Mouse (Mus musculus) olfactory bulb, adult 2 months (tissue): ENCODE measurements around the gene Diaph3. TPM values are rescaled to one million over a fixed set of nuclear protein-coding genes. Genes with fewer than 3 reads are reported as not detected.

Source experiments
- H3K27ac ChIP-seq: fragments of 200-500 bp; 2 replicates; pipeline ENCODE4 v1.5.1; 2012; ENCODE audit warnings: low read depth, low read length; ENCODE audit not compliant: insufficient read depth
- H3K4me1 ChIP-seq: fragments of 200-500 bp; 2 replicates; pipeline ENCODE4 v1.6.1; 2012; ENCODE audit warnings: low read length; ENCODE audit not compliant: control insufficient read depth, insufficient read depth
- H3K4me3 ChIP-seq: fragments of 200-500 bp; 2 replicates; pipeline ENCODE4 v1.5.1; 2012; ENCODE audit warnings: mild to moderate bottlenecking, low read depth, low read length, moderate library complexity; ENCODE audit not compliant: insufficient read depth
- CTCF ChIP-seq: fragments of 200-500 bp; IDR thresholded peaks from 2 replicates; pipeline ENCODE4 v1.5.1; 2012; ENCODE audit warnings: low read depth, mild to moderate bottlenecking, low read length, moderate library complexity; ENCODE audit not compliant: insufficient read depth
- POLR2A ChIP-seq: fragments of 200-500 bp; IDR thresholded peaks from 2 replicates; pipeline ENCODE4 v1.6.1; 2012; ENCODE audit warnings: mild to moderate bottlenecking, low read depth, low read length, moderate library complexity; ENCODE audit not compliant: insufficient read depth
- WGBS: fragments of 180-500 bp; shearing (Covaris S2); methylation state at CpG from one replicate; pipeline ENCODE4 v1.1.7; 2018; 5-methylcytosine and 5-hydroxymethylcytosine counted together
- polyA plus RNA-seq: library from polyadenylated mRNA; stranded (reverse); fragments of >200 nt; gene quantifications from 2 replicates; pipeline ENCODE4 v1.2.4, GENCODE M21; 2012; ENCODE audit warnings: low replicate concordance; ENCODE audit not compliant: missing spikeins, insufficient read depth, insufficient read length

Gene Diaph3
- not detected in 2 replicates for polyA plus RNA-seq

DNA sequence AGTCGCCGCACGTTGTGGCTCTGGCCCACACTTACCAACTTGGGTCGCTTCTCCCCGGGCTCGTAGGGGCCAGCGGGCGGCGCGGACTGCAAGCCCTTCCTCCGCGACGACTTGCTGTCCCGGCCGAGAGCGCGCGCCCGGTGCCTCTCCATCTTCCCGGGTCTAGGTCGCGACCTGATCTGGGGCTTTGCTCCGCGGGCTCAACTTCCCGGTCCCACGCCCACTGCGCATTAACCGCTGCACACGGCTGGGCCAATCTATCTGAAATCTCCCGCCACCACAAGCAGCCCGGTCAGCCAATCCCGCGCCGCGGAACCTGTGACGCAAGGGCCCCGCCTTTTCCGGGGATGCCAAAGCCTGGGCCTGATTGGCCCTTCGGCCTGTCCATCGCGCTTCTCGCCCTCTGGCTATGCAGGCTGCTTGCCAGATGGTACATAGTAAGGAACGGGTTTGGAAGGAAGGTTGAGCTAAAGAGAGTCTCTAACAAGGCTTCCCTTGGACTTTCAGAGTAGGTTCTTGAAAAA, at the start of gene Diaph3:
TSS of gene Diaph3 (minus strand) at position 273 of the 524 bp plus-strand sequence.
- WGBS = under 1% methylated on average over 43 of the region's 43 CpGs
- TF ChIP-seq CTCF (no peak), POLR2A (no peak)
- Histone ChIP-seq H3K27ac (no peak within 1 kb of the TSS), H3K4me1 (peaks cover 3% of the 10 kb centered on the region; the same call in 1 of the 2 replicates), H3K4me3 (peak within 1 kb of the TSS; percentile 62)

DNA sequence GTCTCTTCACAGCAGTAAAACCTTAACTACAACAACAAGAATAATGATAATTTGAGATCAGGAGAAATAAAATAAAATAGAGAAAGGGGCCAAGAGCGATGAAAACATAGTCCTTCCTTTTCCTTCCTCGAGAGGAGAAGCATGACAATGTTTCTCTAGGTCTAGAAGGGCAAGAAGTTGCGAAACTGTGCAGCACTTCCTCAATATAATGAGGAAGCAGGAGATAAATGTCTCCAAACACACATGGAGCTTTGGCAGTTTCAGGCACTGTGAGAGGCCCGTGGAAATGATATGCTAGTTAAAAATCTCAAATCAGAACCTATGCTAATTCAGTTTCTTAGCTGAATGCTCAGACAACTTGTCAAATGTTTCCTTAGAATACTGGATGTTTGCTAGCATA, 49.6 kb upstream of the Diaph3 start:
- Histone ChIP-seq H3K4me1 (no peaks in the 10 kb centered on the region), H3K27ac (no peak overlapping the region)
- 84% methylated on average over 4 of the region's 4 CpGs for WGBS

DNA sequence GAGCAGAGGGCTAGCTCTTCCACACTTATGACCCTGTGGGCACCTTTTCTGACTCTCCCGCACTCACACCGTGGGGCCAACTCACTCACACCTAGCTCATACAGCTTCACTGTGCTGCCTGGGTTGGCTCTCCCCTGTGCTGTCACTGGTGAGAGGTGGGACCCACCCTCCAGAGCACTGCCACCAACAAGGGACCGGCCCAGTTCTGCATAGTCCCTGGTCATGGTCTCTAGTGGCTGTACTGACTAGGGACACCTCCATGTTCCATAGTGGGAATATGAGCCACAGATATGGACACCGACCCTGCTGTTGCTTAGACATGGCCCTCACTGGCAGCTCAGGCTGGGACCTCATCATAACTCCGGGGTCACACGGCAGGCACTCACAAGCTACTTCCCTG, 30.5 kb upstream of the Diaph3 start:
- H3K27ac ChIP-seq = no peak overlapping the region
- H3K4me3 ChIP-seq = no peak overlapping the region
- H3K4me1 ChIP-seq = no peaks in the 10 kb centered on the region
- WGBS = 94% methylated on average over 6 of the region's 6 CpGs
- TF ChIP-seq POLR2A (no peak), CTCF (no peak)

More for the DNA sequence above, 49.6 kb upstream of the Diaph3 start:
- TF ChIP-seq CTCF (no peak), POLR2A (no peak)
- H3K4me3 ChIP-seq = no peak overlapping the region

DNA sequence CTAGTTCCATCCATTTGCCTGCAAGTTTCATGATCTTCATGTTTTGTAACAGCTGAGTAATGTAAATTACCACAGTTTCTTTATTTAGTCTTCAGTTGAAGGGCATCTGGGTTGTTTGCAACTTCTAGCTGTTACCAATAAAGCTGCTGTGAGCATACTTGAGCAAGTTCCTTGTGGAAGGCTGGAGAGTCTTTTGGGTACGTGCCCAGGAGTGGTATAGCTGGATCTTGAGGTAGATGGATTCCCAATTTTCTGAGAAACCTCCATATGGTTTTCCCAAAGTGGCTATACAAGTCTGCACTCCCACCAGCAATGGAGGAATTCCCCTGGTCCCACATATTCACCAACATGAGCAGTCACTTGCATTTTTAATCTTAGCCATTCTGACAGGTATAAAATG, 28.1 kb upstream of the Diaph3 start:
- no peak overlapping the region for H3K4me3 ChIP-seq
- H3K27ac ChIP-seq = no peak overlapping the region
- H3K4me1 ChIP-seq = no peaks in the 10 kb centered on the region
- TF ChIP-seq POLR2A = no peak
- TF ChIP-seq CTCF = no peak
- 61% methylated on average over 1 of the region's 1 CpGs for WGBS

DNA sequence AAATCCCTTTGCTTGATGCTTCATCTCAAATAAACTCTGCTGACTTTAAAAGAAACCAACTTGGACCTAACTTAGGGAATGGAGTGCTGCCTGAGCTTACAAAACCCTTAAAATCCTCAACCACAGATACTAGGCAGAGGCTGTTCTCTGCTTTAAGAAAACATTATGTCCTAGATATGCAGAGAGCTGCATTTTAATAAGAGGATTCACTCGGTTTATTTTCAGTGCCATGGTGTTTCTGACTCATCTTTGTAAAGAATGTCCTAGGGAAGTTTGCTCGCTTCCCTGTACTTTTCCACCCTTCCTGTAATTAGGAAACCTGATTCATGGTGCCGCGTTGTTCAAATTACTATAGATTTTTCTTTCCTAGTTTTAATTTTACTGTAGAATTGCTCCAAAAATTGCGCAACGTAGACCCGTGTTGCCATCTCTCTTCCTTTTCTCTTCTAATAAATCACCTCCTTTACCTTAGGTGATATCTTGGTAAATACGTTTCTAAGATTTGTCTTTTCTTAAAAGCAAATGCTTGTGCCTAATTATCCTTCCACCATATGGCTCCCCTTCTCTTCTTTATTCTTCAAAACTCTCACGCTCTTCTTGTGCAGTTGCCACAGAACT, 14.7 kb upstream of the Diaph3 start:
- Histone ChIP-seq H3K4me1 (peaks cover 3% of the 10 kb centered on the region; the same call in 1 of the 2 replicates), H3K27ac (peak overlapping the region; percentile 87), H3K4me3 (no peak overlapping the region)
- WGBS = 35% methylated on average over 9 of the region's 9 CpGs
- TF ChIP-seq POLR2A (no peak), CTCF (no peak)

DNA sequence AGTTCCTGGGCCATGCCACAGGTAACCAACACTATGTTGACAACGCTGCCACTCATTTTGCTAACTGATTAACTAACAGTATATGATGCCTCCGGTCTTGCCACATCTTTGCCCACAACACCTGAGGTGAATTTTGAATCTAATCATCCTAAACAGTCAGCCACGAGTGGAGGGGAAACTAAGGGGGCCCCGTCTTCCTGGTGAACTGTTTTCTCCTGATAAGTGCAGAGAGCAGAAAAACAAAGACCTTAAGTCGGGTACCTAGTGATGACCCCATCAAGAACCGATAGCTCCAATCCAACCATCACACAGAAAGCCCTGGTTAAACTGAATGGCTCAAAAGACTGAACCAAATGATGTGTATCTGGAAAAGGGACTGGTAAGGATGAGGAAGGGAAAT, 8.6 kb upstream of the Diaph3 start:
- Histone ChIP-seq H3K27ac (no peak overlapping the region), H3K4me1 (no peaks in the 10 kb centered on the region), H3K4me3 (no peak overlapping the region)
- TF ChIP-seq POLR2A = no peak
- no peak for TF ChIP-seq CTCF
- WGBS = 90% methylated on average over 6 of the region's 6 CpGs

DNA sequence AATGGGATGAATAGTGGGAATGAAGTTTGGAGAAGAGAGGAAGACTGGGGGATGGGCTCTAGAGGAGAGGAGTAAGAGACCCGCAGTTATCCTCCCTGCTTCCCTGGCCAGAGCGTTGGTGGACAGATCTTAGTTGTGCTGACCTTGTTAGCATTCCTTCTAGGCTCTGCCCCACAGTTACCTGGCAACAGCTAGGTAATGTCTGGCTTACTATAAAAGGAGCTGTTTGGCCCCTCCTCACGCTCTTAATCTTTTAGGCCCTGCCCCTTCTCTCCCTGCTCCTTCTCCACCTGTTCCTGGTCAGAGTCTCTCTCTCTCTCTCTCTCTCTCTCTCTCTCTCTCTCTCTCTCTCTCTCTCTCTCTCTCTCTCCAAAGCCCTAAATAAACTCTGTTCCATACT, 5.7 kb upstream of the Diaph3 start:
- WGBS = 55% methylated on average over 3 of the region's 3 CpGs
- TF ChIP-seq POLR2A (no peak), CTCF (no peak)
- no peak overlapping the region for H3K4me3 ChIP-seq
- H3K27ac ChIP-seq = no peak overlapping the region
- H3K4me1 ChIP-seq = no peaks in the 10 kb centered on the region

DNA sequence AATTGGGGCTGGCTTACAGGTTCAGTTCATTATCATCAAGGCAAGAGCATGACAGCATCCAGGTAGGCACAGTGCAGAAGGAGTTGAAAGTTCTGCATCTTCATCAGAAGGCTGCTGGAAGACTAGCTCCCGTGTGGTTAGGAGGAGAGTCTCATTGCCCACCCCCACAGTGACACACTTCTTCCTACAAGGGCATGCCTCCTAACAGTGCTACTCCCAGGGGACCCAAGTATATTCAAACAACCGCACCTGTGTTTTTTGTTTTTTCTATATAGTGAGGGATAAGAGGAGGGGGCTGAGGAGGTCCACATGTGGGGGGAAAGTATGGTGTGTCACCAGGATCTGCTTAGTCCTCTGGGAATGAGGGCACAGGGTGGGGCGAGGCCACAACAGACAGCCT, 4.3 kb upstream of the Diaph3 start:
- WGBS = 76% methylated on average over 3 of the region's 3 CpGs
- TF ChIP-seq CTCF (no peak), POLR2A (no peak)

DNA sequence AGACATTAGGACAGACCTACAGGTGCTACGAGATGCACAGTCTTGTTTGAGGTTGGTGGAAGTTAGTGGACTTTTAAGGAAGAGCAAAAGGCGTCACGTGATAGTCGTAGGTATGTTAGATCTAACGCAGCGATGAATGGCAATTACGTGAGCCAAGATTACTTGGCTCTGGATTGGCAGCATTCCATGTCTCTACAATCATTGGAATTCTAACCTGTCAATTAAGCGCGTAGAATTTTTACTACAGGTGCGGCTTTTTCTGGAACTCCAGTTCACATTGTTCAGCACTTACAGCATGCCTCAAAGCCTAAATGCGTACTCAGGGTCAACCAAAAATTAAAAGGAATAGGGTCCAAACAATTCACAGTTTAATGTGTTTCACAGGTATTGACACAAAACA, 742 bp upstream of the Diaph3 start:
- WGBS = 82% methylated on average over 11 of the region's 11 CpGs
- TF ChIP-seq POLR2A (no peak), CTCF (no peak)
- Histone ChIP-seq H3K27ac (no peak overlapping the region), H3K4me3 (no peak overlapping the region), H3K4me1 (peaks cover 3% of the 10 kb centered on the region; the same call in 1 of the 2 replicates)

More for the DNA sequence above, 4.3 kb upstream of the Diaph3 start:
- H3K4me3 ChIP-seq = no peak overlapping the region
- H3K27ac ChIP-seq = no peak overlapping the region
- H3K4me1 ChIP-seq = peaks cover 3% of the 10 kb centered on the region; the same call in 1 of the 2 replicates
